Mouse (Mus musculus) liver, embryonic 15.5 days (tissue): Measurements from ENCODE around the gene Mb21d2. TPM values are rescaled to one million over a fixed set of nuclear protein-coding genes. Genes with fewer than 3 reads are reported as not detected.

ENCODE experiments used
- ATAC-seq: fragments of 200-750 bp; cut with Nextera tagmentation; 2 replicates; pipeline ENCODE4 v1.8.0; 2017; ENCODE audit warnings: moderate number of reproducible peaks, mild to moderate bottlenecking, moderate library complexity; ENCODE audit not compliant: insufficient read depth
- H3K27ac ChIP-seq: fragments of 300-500 bp; sonication (generic); replicated peaks from 2 replicates; pipeline ENCODE4 v1.5.1; 2015; ENCODE audit warnings: mild to moderate bottlenecking, inconsistent platforms
- H3K27me3 ChIP-seq: fragments of 300-500 bp; sonication (generic); 2 replicates; pipeline ENCODE4 v1.6.1; 2015; ENCODE audit warnings: mild to moderate bottlenecking, inconsistent platforms
- H3K36me3 ChIP-seq: fragments of 300-500 bp; sonication (generic); replicated peaks from 2 replicates; pipeline ENCODE4 v1.6.1; 2015; ENCODE audit warnings: moderate library complexity, mild to moderate bottlenecking, inconsistent platforms
- H3K4me1 ChIP-seq: fragments of 300-500 bp; sonication (generic); replicated peaks from 2 replicates; pipeline ENCODE4 v1.6.1; 2015; ENCODE audit warnings: inconsistent platforms
- H3K4me2 ChIP-seq: fragments of 300-500 bp; sonication (generic); 2 replicates; pipeline ENCODE4 v1.6.1; 2015; ENCODE audit warnings: moderate library complexity, mild to moderate bottlenecking, inconsistent platforms
- H3K4me3 ChIP-seq: fragments of 300-500 bp; sonication (generic); replicated peaks from 2 replicates; pipeline ENCODE4 v1.5.1; 2015; ENCODE audit warnings: mild to moderate bottlenecking, inconsistent platforms
- H3K9ac ChIP-seq: fragments of 300-500 bp; sonication (generic); 2 replicates; pipeline ENCODE4 v1.6.1; 2015; ENCODE audit warnings: moderate library complexity, mild to moderate bottlenecking, inconsistent platforms
- H3K9me3 ChIP-seq: fragments of 300-500 bp; sonication (generic); replicated peaks from 2 replicates; pipeline ENCODE4 v1.6.1; 2016; ENCODE audit warnings: inconsistent platforms
- WGBS: fragments of 180-500 bp; shearing (Covaris S2); methylation state at CpG from one replicate; pipeline ENCODE4 v1.1.7; 2015; ENCODE audit warnings: mixed read lengths; ENCODE audit not compliant: insufficient replicate concordance; 5-methylcytosine and 5-hydroxymethylcytosine counted together
- polyA plus RNA-seq: library from polyadenylated mRNA; unstranded; fragments of >200 nt; fragmentation: Nextera tagmentation; extraction: Ambion mirVana; gene quantifications from 2 replicates; pipeline ENCODE4 v1.2.1, GENCODE M21; 2015

Gene Mb21d2
- 1.3 and 1.5 TPM in 2 replicates for polyA plus RNA-seq

DNA sequence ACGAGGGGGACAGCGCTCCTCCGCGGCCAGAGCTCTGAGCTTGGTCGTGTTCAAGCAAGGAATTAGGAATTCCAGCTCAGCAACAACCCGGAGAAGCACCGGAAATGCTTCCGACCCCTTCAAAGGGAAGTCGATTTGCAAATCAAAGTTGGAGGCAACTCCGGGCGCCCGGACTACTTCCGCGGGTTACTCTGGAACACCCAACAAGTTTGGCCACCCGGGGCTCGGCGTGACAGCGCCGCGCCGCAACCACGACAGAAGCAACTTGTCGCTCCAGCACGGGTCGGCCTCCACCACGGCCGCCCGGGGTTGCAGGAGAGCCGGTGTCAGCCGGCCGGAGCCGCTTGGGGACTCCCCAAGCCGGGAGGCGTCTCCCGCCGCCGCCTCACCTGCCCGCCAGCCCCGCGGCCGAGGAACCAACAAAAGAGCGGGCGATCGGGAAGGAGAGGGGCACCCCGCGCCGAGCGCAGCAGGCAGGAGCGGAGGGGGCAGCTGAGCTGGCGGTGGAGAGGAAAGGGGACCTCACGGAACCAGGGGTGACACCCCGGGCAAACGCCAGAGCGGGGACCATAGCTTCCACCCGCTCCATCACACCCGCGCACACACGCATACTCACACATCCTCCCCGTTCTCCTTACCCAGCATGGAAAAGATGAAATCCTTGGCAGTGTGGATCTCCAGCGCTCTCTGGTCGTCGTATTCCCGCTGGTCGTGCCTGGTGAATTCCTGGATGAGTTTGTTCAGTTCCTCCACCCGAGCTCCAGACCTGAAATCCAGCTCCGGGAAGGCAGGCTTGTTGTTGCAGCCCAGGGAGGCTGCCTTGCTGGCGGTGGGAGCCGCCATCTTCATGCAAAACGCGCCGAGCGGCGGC, at the start of gene Mb21d2:
Gene Mb21d2 (minus strand): TSS at position 859 of the 871 bp plus-strand sequence.
- Histone ChIP-seq H3K4me3 (peak within 1 kb of the TSS; percentile 58), H3K4me2 (peak within 1 kb of the TSS; percentile 59), H3K27me3 (peaks cover 43% of the 10 kb centered on the region), H3K9ac (peak within 1 kb of the TSS; percentile 27), H3K36me3 (no peaks in the 10 kb centered on the region), H3K27ac (peak within 1 kb of the TSS; percentile 59), H3K4me1 (no peaks in the 10 kb centered on the region), H3K9me3 (no peaks in the 10 kb centered on the region)
- ATAC-seq = peak; percentile 31; the same call in 1 of the 2 replicates
- under 1% methylated on average over 73 of the region's 73 CpGs for WGBS

DNA sequence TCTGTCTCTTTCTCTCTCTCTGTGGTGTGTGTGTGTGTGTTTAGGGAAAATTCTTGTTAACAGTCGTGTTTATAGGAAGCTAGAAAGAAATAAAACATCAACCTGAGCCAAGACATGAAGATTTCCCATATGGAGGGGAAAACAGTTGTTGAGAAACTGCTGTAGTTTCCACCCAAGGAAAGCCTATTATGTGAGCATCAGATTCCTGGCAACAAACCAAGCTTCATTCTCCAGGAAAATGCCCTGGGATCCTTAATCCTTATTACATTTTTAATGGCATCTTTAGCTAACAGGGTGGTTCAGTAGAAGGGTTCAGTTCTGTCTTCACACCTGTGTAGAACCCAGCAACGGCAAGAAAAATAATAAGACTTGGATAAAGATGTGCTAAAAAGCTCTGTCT, 36.8 kb upstream of the Mb21d2 start:
- no peaks in the 10 kb centered on the region for H3K36me3 ChIP-seq
- WGBS = 47% methylated on average over 2 of the region's 2 CpGs
- no peaks in the 10 kb centered on the region for H3K27me3 ChIP-seq
- no peak overlapping the region for H3K4me2 ChIP-seq
- H3K4me3 ChIP-seq = no peak overlapping the region
- no peaks in the 10 kb centered on the region for H3K4me1 ChIP-seq
- no peak overlapping the region for H3K9ac ChIP-seq
- ATAC-seq = no peak
- no peaks in the 10 kb centered on the region for H3K9me3 ChIP-seq
- no peak overlapping the region for H3K27ac ChIP-seq

DNA sequence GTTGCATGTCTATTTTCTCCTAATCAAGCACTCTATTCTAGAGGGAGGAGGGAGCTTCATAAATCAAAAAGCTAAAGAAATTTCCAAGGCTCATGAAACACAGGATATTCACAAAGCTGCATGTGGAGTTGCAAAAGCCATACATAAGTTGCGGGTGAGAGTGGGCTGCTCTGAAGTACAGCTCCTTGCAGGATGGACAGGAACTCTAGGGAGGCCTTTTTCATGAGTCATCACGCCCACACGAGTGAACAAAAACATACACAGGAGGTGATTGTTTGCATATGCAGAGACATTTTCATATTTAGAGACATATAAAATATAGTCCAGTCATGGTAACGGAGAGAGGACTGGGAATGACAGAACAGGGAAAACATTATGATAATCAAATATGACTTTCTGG, 34.6 kb upstream of the Mb21d2 start:
- Histone ChIP-seq H3K9me3 (no peaks in the 10 kb centered on the region), H3K4me3 (no peak overlapping the region), H3K4me2 (no peak overlapping the region), H3K27ac (no peak overlapping the region), H3K4me1 (no peaks in the 10 kb centered on the region), H3K36me3 (no peaks in the 10 kb centered on the region), H3K27me3 (no peaks in the 10 kb centered on the region), H3K9ac (no peak overlapping the region)
- ATAC-seq = no peak
- WGBS = 46% methylated on average over 4 of the region's 4 CpGs

DNA sequence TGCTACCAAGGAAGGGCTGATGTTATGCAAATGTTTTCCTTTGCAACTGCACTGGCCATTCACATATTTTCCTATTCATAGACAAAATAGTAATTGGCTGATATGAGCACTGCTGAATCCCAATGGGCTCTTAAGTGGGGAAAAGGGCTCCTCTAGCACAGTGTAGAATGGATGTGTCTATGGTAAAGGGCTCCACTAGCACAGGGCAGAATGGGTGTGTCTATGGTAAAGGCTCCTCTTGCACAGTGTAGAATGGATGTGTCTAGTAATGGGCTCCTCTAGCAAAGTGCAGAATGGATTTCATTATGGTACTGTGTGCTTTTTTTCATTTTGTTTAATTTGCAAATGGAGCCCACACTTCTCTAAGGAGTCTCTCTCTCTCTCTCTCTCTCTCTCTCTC, 33.5 kb upstream of the Mb21d2 start:
- H3K4me2 ChIP-seq = no peak overlapping the region

DNA sequence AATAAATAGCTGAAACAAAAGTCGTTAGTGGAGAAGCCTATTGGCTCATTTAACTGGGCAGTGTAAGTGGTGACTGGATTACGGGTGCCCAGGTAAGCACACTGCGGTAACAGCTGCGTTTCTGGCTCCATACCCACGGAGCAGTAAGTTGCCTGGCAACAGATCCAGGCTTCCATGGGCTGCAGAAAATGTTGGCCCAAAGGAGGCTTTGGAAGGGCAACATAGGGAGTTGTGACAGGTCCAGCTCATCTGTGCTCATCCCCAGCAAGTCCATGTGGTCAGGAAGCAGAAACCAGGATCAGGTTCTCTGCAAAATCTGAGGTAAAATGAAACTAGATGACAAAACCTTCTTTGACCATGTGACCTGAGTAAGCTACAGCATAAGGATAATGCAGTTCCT, 20.3 kb upstream of the Mb21d2 start:
- Histone ChIP-seq H3K4me2 (no peak overlapping the region), H3K36me3 (no peaks in the 10 kb centered on the region), H3K4me1 (no peaks in the 10 kb centered on the region), H3K9me3 (no peaks in the 10 kb centered on the region), H3K27me3 (no peaks in the 10 kb centered on the region), H3K9ac (no peak overlapping the region), H3K4me3 (no peak overlapping the region), H3K27ac (no peak overlapping the region)
- no peak for ATAC-seq
- 61% methylated on average over 5 of the region's 5 CpGs for WGBS

More for the DNA sequence above, 33.5 kb upstream of the Mb21d2 start:
- Histone ChIP-seq H3K4me3 (no peak overlapping the region), H3K9me3 (no peaks in the 10 kb centered on the region), H3K36me3 (no peaks in the 10 kb centered on the region), H3K27me3 (no peaks in the 10 kb centered on the region), H3K27ac (no peak overlapping the region), H3K4me1 (no peaks in the 10 kb centered on the region), H3K9ac (no peak overlapping the region)
- ATAC-seq = no peak

- H3K36me3 ChIP-seq = no peaks in the 10 kb centered on the region
- H3K4me3 ChIP-seq = no peak overlapping the region
Observed at GRCm38 (mm10) chr16:28943254-28943653, 13.8 kb upstream of the Mb21d2 start.

DNA sequence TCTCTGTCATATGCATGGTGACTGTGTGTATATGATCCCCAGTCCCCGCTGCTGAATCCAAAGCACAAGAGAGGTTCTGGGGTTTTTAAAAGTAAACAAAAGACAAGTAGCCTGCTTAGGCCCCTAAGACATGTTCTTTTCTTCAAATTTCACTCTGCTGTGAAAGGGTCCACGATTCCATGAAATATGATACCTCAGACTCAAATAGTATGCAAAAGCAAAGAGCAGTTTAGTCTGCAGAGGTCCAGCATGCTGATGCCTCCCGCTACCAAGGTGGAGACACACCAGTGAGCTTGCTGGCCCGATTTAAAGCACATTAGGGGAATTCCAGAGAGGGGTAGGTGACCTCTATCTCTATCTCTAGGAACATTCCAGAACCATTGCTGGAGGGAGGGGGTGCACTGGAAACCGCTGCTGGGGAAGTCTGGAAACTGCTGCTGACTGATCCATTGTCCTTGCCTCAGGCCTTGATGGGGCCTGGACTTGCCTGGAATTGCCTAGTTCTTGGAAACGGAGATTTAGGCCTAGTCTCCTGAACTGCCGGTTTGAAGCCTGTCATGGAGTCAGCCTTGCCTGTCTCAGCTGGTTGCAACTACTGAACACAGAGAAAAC, 6.8 kb upstream of the Mb21d2 start:
- H3K36me3 ChIP-seq = no peaks in the 10 kb centered on the region
- no peaks in the 10 kb centered on the region for H3K9me3 ChIP-seq
- H3K27me3 ChIP-seq = 0 out of 2 replicates have a peak, but pooled peaks cover under 1% of the 10 kb centered on the region
- no peak overlapping the region for H3K4me3 ChIP-seq
- no peak for ATAC-seq
- 55% methylated on average over 7 of the region's 7 CpGs for WGBS
- no peaks in the 10 kb centered on the region for H3K4me1 ChIP-seq
- H3K27ac ChIP-seq = no peak overlapping the region
- no peak overlapping the region for H3K4me2 ChIP-seq
- no peak overlapping the region for H3K9ac ChIP-seq

More at GRCm38 (mm10) chr16:28943254-28943653, 13.8 kb upstream of the Mb21d2 start:
- Histone ChIP-seq H3K9me3 (no peaks in the 10 kb centered on the region), H3K4me2 (no peak overlapping the region), H3K27me3 (no peaks in the 10 kb centered on the region), H3K4me1 (no peaks in the 10 kb centered on the region), H3K9ac (no peak overlapping the region), H3K27ac (no peak overlapping the region)
- ATAC-seq = no peak
- WGBS = 45% methylated on average over 2 of the region's 2 CpGs

- WGBS = 61% methylated on average over 3 of the region's 3 CpGs
- Histone ChIP-seq H3K4me3 (no peak overlapping the region), H3K9ac (no peak overlapping the region), H3K36me3 (no peaks in the 10 kb centered on the region), H3K4me2 (no peak overlapping the region), H3K4me1 (no peaks in the 10 kb centered on the region), H3K9me3 (no peaks in the 10 kb centered on the region), H3K27ac (no peak overlapping the region), H3K27me3 (peaks cover 6% of the 10 kb centered on the region)
- ATAC-seq = no peak
Observed at GRCm38 (mm10) chr16:28935701-28936100, 6.2 kb upstream of the Mb21d2 start.

- H3K27me3 ChIP-seq = peaks cover 43% of the 10 kb centered on the region
- 62% methylated on average over 2 of the region's 2 CpGs for WGBS
Observed at GRCm38 (mm10) chr16:28931213-28931612, 1.7 kb upstream of the Mb21d2 start.

DNA sequence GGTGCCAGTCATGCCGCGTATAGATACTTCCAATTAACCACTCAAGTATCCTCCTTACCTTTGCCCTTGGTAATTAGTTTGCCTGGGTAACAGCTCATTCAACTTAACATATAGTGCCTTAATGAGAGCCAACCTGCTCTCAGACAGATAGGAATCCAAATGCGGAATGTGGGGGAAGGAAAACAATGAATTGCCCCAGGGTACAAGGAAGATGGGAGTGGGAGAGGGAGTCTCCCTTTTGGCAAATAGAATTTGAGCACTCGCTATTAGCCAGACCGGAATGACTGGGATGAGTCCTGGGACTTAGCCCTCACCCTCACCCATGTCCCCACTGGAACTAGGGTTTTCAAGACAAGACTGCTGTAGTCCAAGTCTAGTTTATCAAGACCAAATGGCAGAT, 953 bp upstream of the Mb21d2 start:
- Histone ChIP-seq H3K36me3 (no peaks in the 10 kb centered on the region), H3K4me3 (peak overlapping the region; percentile 58; the same call in 1 of the 2 replicates), H3K27ac (no peak overlapping the region), H3K9me3 (no peaks in the 10 kb centered on the region), H3K9ac (no peak overlapping the region), H3K4me1 (no peaks in the 10 kb centered on the region), H3K4me2 (peak overlapping the region; percentile 59), H3K27me3 (peaks cover 43% of the 10 kb centered on the region)
- no peak for ATAC-seq
- 21% methylated on average over 5 of the region's 5 CpGs for WGBS

More at GRCm38 (mm10) chr16:28931213-28931612, 1.7 kb upstream of the Mb21d2 start:
- Histone ChIP-seq H3K36me3 (no peaks in the 10 kb centered on the region), H3K9ac (no peak overlapping the region), H3K4me2 (no peak overlapping the region), H3K9me3 (no peaks in the 10 kb centered on the region), H3K4me3 (no peak overlapping the region), H3K4me1 (no peaks in the 10 kb centered on the region), H3K27ac (no peak overlapping the region)
- ATAC-seq = no peak

DNA sequence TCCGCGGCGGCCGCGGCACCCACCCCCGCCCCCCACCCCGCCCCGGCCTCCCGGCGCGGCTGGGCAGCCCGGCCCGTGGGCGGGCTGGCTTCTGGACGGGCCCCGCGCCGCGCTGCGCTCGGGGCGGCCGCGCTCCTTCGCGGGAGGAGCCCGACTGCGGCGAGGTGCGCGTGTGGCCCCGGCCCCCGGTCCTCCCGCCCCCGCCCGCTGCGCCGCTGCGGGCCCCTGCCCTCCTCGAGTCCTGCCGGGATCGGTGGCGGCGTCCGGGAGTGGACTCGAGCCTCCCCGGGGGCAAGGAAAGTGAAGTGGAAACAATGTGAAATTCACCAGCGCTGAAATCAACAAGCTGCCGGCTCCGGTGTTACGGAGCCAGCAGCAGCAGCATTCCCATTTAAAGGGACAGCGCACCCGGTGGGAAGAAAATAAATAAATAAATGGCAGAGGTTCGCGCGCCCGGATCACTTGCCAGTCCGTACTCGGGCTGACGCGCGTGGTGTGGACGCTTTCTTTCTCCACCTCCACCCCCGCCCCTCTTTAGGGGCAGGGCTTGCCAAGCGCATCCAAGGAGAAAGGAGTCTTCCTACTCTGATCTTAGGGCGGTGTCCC, 316 bp upstream of the Mb21d2 start:
- ATAC-seq = peak; percentile 58
- Histone ChIP-seq H3K27me3 (peaks cover 43% of the 10 kb centered on the region), H3K27ac (peak overlapping the region; percentile 59), H3K4me2 (peak overlapping the region; percentile 59), H3K4me3 (peak overlapping the region; percentile 58), H3K9ac (no peak overlapping the region; the same call in 1 of the 2 replicates), H3K4me1 (no peaks in the 10 kb centered on the region), H3K9me3 (no peaks in the 10 kb centered on the region), H3K36me3 (no peaks in the 10 kb centered on the region)
- under 1% methylated on average over 61 of the region's 66 CpGs for WGBS
